Mouse (Mus musculus) heart, adult 2 months (tissue): ENCODE results near the gene Gm20481. TPM values are rescaled to one million over a fixed set of nuclear protein-coding genes. Genes with fewer than 3 reads are reported as not detected.

Experiments
- DNase-seq, 2 experiments: peaks; one replicate each; pipeline ENCODE4 v3.0.0; 2021
- H3K27ac ChIP-seq: fragments of 200-600 bp; 2 replicates; pipeline ENCODE4 v1.8.1; 2022
- H3K27me3 ChIP-seq: fragments of 200-500 bp; 2 replicates; pipeline ENCODE4 v1.6.1; 2012; ENCODE audit warnings: mild to moderate bottlenecking, low read length, inconsistent platforms, mixed read lengths; ENCODE audit not compliant: control insufficient read depth, insufficient read depth
- H3K36me3 ChIP-seq: fragments of 200-500 bp; 2 replicates; pipeline ENCODE4 v1.6.1; 2012; ENCODE audit warnings: low read length, inconsistent platforms; ENCODE audit not compliant: control insufficient read depth, insufficient read depth
- H3K4me1 ChIP-seq: fragments of 200-500 bp; 2 replicates; pipeline ENCODE4 v1.6.1; 2011; ENCODE audit warnings: low read length; ENCODE audit not compliant: control insufficient read depth, insufficient read depth
- H3K4me3 ChIP-seq: fragments of 200-600 bp; 2 replicates; pipeline ENCODE4 v1.8.1; 2022
- H3K79me2 ChIP-seq: fragments of 200-500 bp; replicated peaks from 2 replicates; pipeline ENCODE4 v1.6.1; 2012; ENCODE audit warnings: mild to moderate bottlenecking, inconsistent platforms, low read length, moderate library complexity, mixed read lengths; ENCODE audit not compliant: control insufficient read depth, insufficient read depth
- H3K9ac ChIP-seq: fragments of 200-500 bp; 2 replicates; pipeline ENCODE4 v1.6.1; 2012; ENCODE audit warnings: low read depth, mild to moderate bottlenecking, control low read depth, inconsistent platforms, low read length, mixed read lengths
- CTCF ChIP-seq: fragments of 200-600 bp; IDR thresholded peaks from 2 replicates; pipeline ENCODE4 v1.8.1; 2022; ENCODE audit warnings: antibody characterized with exemption, mild to moderate bottlenecking, moderate library complexity
- EP300 ChIP-seq: fragments of 200-500 bp; IDR thresholded peaks from 2 replicates; pipeline ENCODE4 v1.6.1; 2011; ENCODE audit warnings: low read depth, low read length, control low read depth; ENCODE audit not compliant: insufficient read depth
- POLR2A ChIP-seq: fragments of 200-500 bp; IDR thresholded peaks from 2 replicates; pipeline ENCODE4 v1.6.1; 2011; ENCODE audit warnings: mild to moderate bottlenecking, low read depth, low read length, control low read depth; ENCODE audit not compliant: insufficient read depth
- WGBS: fragments of 180-500 bp; shearing (Covaris S2); methylation state at CpG from one replicate; pipeline ENCODE4 v1.1.7; 2018; 5-methylcytosine and 5-hydroxymethylcytosine counted together
- intact Hi-C: fragments of 180-260 bp; cut with DNase I; formaldehyde crosslinking; loops from one replicate; pipeline ENCODE4 v1.15.1; 2025
- polyA plus RNA-seq: library from polyadenylated mRNA; depleted of rRNA; stranded (reverse); fragments of >200 nt; gene quantifications from 2 replicates; pipeline ENCODE4 v1.2.3, GENCODE M21; 2012
- total RNA-seq, 2 experiments: library from RNA; stranded (reverse); gene quantifications; 2 replicates each; pipeline ENCODE4 v1.2.3; 2021

The Gm20481 gene
- total and polyA plus RNA-seq, 3 experiments: not detected

DNA sequence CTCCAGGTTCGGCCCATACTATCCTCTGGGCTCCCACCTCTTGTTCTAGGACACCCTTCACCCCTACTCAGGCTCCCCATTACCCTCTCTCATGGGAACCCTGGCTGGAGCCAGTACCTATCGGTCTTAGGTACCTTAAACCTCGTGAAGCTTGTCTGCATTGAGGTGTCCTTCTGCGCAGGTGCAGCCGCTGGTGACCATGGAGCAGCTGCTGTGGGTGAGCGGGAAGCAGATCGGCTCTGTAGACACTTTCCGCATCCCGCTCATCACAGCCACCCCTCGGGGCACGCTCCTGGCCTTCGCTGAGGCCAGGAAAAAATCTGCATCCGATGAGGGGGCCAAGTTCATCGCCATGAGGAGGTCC, 38.0 kb upstream of the Gm20481 start:
- Histone ChIP-seq H3K4me3 (peak overlapping the region; percentile 90), H3K27ac (peak overlapping the region; percentile 85), H3K79me2 (no peaks in the 10 kb centered on the region), H3K36me3 (no peaks in the 10 kb centered on the region), H3K9ac (peak overlapping the region; percentile 89), H3K4me1 (peaks cover 1% of the 10 kb centered on the region; the same call in 1 of the 2 replicates), H3K27me3 (no peaks in the 10 kb centered on the region)
- 10% methylated on average over 14 of the region's 14 CpGs for WGBS
- peak in 1 of 2 experiments; percentile 45 for DNase-seq
- intact Hi-C loops: loop anchor here (2.0 kb wide), 2 partner anchors 39 to 49 kb away; partner anchors contain the start of gene Lsm2
- TF ChIP-seq EP300: no peak
- no peak for TF ChIP-seq POLR2A
- TF ChIP-seq CTCF: no peak

DNA sequence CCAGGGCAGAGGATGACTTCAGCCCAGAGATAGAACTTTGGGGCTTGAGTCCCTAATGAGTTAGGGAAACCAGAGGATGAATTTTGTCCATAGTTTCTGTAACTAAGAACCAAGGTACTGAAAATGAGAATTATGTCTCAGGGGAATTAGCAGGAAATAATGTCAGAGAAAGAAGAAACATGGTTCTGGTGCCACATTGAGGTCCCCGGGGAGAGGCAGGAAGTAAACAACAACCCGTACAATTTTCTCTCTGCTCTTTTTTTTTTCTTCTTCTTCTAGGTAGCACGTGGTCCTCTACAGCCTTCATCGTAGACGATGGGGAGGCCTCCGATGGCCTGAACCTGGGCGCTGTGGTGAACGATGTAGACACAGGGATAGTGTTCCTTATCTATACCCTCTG, 37.4 kb upstream of the Gm20481 start:
- DNase-seq: no peak
- 50% methylated on average over 8 of the region's 8 CpGs for WGBS
- Histone ChIP-seq H3K9ac (peak overlapping the region; percentile 89; the same call in 1 of the 2 replicates), H3K79me2 (no peaks in the 10 kb centered on the region), H3K36me3 (no peaks in the 10 kb centered on the region), H3K4me3 (peak overlapping the region; percentile 90), H3K27me3 (no peaks in the 10 kb centered on the region), H3K27ac (peak overlapping the region; percentile 85), H3K4me1 (peaks cover 1% of the 10 kb centered on the region; the same call in 1 of the 2 replicates)
- intact Hi-C loops: no loop called here
- TF ChIP-seq POLR2A: no peak
- TF ChIP-seq CTCF: no peak
- TF ChIP-seq EP300: no peak

GRCm38 (mm10) chr17:34934031-34934430, 35.7 kb upstream of the Gm20481 start:
- WGBS: 60% methylated on average over 24 of the region's 24 CpGs
- H3K79me2 ChIP-seq: no peaks in the 10 kb centered on the region
- H3K36me3 ChIP-seq: no peaks in the 10 kb centered on the region
- intact Hi-C loops: no loop called here
- peak overlapping the region; percentile 37 for H3K4me3 ChIP-seq
- no peaks in the 10 kb centered on the region for H3K27me3 ChIP-seq
- TF ChIP-seq EP300: no peak
- no peak for TF ChIP-seq POLR2A
- TF ChIP-seq CTCF: no peak
- DNase-seq: no peak
- peak overlapping the region; percentile 62 for H3K27ac ChIP-seq
- peaks cover 1% of the 10 kb centered on the region; the same call in 1 of the 2 replicates for H3K4me1 ChIP-seq
- H3K9ac ChIP-seq: peak overlapping the region; percentile 25; the same call in 1 of the 2 replicates

DNA sequence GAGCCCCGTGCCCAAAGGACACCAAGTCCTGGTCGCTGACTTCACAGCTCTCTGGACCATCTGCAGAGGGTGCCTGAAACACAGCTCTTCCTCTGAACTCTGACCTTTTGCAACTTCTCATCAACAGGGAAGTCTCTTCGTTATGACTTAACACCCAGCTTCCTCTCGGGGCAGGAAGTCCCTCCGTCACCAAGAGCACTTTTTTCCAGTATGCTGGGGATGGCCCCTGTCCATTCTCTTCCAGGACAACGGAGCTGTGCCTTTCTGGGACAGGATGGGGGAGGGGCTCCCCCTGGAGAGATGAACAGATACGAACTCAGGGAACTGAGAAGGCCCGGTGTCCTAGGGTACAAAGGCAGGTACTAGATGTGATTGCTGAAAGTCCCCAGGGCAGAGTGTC, 34.9 kb upstream of the Gm20481 start:
- H3K9ac ChIP-seq: no peak overlapping the region

DNA sequence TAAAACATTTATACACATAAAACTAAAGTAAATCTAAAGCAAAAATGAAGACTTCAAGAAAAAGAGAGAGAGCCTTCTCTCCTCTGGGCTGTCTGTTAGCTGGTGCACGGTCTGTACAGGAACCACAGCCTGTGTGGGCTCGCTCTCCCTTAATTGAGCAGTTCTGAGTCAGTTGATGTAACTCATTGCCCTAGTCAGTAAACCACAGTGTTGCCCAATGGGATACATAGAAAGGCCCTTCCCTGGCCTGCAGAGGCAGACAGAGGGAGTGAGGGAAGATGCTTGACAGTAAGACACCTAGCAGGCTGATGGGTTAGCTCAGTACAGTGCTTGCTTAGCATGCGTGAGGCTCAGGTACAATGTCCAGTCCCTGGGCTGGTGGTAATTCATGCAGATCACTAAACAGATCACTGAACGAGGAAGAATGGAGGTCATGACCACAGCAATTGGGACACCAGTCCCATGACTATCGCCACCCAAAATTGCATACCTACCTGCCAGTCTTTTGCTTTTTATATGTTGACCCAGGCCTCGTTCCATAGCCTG, 31.7 kb upstream of the Gm20481 start:
- H3K4me1 ChIP-seq: peaks cover 3% of the 10 kb centered on the region; the same call in 1 of the 2 replicates
- H3K4me3 ChIP-seq: no peak overlapping the region
- TF ChIP-seq EP300 (no peak), CTCF (no peak), POLR2A (no peak)
- H3K9ac ChIP-seq: no peak overlapping the region
- intact Hi-C loops: no loop called here
- no peaks in the 10 kb centered on the region for H3K27me3 ChIP-seq
- no peaks in the 10 kb centered on the region for H3K79me2 ChIP-seq
- 88% methylated on average over 6 of the region's 6 CpGs for WGBS
- no peak for DNase-seq
- H3K27ac ChIP-seq: no peak overlapping the region
- no peaks in the 10 kb centered on the region; the same call in 1 of the 2 replicates for H3K36me3 ChIP-seq

More for the DNA sequence above, 34.9 kb upstream of the Gm20481 start:
- Histone ChIP-seq H3K27me3 (no peaks in the 10 kb centered on the region), H3K4me1 (peaks cover 1% of the 10 kb centered on the region; the same call in 1 of the 2 replicates), H3K36me3 (no peaks in the 10 kb centered on the region), H3K4me3 (peak overlapping the region; percentile 37), H3K79me2 (no peaks in the 10 kb centered on the region), H3K27ac (peak overlapping the region; percentile 62)
- DNase-seq: peak in 1 of 2 experiments; percentile 32
- intact Hi-C loops: no loop called here
- TF ChIP-seq EP300: no peak
- no peak for TF ChIP-seq POLR2A
- no peak for TF ChIP-seq CTCF
- 39% methylated on average over 8 of the region's 8 CpGs for WGBS

- H3K9ac ChIP-seq: peak overlapping the region; percentile 46
- intact Hi-C loops: no loop called here
These were observed 28.2 kb upstream of the Gm20481 start for GRCm38 (mm10) chr17:34941344-34942041.

More at GRCm38 (mm10) chr17:34941344-34942041, 28.2 kb upstream of the Gm20481 start:
- H3K4me3 ChIP-seq: peak overlapping the region; percentile 38
- peak; percentile 49 to 61 for DNase-seq
- H3K4me1 ChIP-seq: peaks cover 3% of the 10 kb centered on the region; the same call in 1 of the 2 replicates
- H3K27me3 ChIP-seq: no peaks in the 10 kb centered on the region
- no peaks in the 10 kb centered on the region; the same call in 1 of the 2 replicates for H3K36me3 ChIP-seq
- H3K27ac ChIP-seq: peak overlapping the region; percentile 84
- 10% methylated on average over 15 of the region's 15 CpGs for WGBS
- TF ChIP-seq EP300 (no peak), CTCF (no peak), POLR2A (peak; percentile 34; the same call in 1 of the 2 replicates)
- H3K79me2 ChIP-seq: no peaks in the 10 kb centered on the region
